Mouse (Mus musculus) lung, adult 2 months (tissue): ENCODE results near the gene Cpt1a.

Experiments
- CTCF ChIP-seq: fragments of 200-500 bp; IDR thresholded peaks from 2 replicates; pipeline ENCODE4 v1.5.1; 2011; ENCODE audit warnings: mild to moderate bottlenecking, low read length, control low read depth; ENCODE audit not compliant: insufficient read depth
- POLR2A ChIP-seq: fragments of 200-500 bp; IDR thresholded peaks from 2 replicates; pipeline ENCODE4 v1.6.1; 2011; ENCODE audit warnings: low read depth, mild to moderate bottlenecking, control low read depth, low read length, borderline replicate concordance; ENCODE audit errors: extremely low read depth

DNA sequence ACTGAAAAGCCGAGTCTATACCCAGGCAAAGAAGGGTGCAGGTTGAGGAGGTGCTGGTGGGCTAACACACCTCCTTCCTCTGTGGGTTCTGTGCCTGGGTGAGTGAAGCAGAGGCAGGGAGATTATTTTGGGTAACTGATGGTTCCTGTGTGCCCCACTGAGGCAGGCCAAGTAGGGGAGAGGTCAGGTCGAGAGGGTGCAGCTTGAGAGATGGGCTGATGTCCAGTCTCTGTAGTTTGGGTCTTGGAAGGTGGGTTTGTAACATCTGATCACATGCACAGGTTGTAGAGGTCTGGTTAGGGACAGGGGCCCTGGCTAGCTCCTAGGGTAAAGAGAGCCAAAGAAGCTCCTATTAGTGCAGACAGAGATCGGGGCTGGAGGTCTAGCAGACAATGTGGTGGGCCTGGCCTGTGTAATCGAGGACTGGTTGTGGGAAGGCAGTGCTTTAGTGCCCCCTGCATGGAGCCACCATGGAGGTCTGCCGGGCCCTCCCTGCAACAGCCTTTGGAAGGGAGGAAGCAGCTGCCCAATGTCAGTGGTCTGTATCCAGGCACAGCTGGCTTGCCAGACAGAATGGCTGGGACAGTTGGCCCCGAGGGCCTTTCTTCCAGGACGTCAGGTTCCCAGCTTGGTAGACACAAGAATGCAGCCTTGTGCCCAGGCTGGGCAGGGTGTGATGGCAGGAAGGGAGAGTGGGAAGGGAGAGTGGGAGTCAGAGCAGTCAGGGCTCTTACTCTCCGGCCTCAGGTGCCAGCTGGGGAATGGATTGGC is 14.5 kb downstream of the Cpt1a start:
- TF ChIP-seq POLR2A, result no peak
- TF ChIP-seq CTCF, result no peak
